Mouse (Mus musculus) kidney, adult 18-20 months (tissue): ENCODE measurements around the gene Gjc1.

Experiments used
- DNase-seq: peaks from one replicate; pipeline ENCODE4 v3.0.0; 2021

Gene Gjc1

DNA sequence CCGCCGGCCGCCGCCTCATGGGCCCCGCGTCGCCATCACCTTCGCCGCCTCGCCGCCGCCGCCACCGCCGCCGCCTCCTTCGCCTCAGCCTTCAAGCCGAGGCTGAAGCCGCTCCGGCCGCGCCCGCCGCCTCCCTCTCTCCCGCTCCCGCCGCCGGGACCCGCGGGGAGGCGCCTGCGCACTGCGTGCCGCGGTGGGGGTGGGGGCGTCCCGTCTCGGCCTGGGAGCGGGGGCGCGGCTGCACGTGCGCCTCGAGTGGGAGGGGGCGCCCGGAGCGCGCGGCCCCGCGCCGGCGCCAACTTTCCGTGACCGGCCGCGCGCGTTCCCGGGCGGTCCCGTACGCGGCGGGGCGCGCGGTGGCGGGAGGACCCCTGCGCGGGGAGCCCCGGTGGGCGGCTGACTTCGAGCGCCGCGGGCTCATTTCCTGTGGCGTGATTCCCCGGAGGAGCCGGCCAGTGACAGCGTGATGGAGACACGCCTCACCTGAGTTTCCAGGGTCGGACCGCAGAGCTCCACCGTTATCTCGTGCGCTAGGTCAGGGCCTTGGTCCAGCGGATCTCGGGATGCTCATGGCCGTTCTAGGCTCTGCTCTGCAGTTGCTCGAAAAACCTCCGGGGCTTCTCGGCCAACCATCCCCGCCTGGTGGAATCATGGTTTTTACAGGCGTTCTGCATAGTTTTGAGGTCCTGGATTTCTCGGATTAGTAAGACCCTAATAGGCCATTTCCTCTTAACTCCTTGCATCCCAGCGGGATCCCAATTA, at the start of gene Gjc1:
Gene Gjc1 (minus strand): TSS at position 680 of the 762 bp plus-strand sequence.
- DNase-seq = peak; percentile 53

DNA sequence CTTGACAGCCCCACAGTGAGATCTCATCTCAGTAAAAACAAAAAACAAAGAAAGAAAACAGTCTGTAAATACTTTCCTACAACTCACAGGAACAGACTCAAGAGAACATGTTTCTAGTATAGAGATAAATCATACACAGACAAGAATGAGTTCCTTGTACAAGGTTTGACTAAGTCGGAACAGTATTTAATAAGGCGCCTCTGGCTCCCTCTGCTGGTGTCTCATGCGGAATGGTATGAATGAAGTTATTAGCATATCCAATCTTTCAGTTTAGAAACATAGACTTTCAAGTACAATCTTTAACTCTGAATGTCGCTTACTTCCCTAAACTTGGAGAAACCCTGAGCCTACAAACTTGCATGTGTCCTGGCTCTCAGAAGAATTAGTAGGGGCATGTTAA, 44.8 kb upstream of the Gjc1 start:
- DNase-seq = peak; percentile 76

DNA sequence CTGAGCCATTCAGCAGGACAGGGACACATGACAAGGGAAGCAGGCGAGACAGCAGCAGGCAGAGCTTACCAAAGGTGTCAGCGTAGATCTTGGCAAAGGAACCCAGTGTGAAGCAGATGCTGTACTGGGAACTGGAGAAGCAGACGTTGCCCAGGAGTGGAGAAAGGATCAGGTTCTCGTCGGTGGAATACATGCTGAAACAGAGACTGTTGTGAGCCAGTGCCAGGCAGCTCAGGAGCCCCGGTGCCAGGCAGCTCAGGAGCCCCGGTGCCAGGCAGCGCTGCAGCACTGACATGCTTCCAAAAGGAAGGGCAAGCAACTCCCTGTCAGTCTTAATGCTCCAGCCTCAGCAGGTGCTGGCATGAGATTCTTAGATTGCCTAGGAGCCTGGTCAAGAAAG, 40.4 kb upstream of the Gjc1 start:
- DNase-seq = no peak

DNA sequence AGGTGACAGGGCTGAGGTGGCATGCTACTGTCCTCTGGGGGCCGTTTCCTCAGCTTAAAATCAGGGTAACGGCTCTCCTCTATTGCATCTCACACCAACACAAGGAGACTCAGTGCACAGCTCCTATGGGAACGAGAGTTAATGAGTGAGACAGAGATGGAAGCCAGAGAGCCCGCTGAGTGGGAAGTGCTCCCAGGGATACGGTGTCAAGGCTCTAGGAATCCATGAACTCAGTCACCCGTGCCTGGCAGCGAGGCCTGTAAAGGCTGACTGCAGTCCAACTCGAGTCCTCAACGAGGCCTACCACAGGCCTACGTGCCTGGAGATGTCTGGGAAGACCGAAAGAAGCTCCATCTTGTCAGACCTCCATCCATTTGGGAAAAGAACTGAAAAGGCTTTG, 39.5 kb upstream of the Gjc1 start:
- no peak for DNase-seq

DNA sequence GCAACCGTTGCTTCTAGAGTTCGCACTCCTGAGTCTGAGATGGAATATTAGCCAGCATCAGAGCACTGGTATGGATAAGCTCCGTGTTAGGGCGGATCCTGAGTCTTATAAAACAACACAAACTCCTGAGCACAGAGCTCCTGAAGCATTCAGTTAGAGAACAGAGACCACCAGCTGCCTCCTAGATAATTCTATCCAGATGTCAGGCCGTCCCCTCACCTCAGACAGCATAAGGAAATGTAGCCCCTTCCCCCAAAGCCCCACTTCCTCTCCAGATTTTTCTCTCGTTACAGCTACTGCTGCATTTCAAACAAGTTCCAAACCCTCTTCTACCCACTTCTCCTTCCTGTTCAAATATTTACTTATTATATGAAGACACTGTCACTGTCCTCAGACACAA, 36.4 kb upstream of the Gjc1 start:
- DNase-seq = no peak

DNA sequence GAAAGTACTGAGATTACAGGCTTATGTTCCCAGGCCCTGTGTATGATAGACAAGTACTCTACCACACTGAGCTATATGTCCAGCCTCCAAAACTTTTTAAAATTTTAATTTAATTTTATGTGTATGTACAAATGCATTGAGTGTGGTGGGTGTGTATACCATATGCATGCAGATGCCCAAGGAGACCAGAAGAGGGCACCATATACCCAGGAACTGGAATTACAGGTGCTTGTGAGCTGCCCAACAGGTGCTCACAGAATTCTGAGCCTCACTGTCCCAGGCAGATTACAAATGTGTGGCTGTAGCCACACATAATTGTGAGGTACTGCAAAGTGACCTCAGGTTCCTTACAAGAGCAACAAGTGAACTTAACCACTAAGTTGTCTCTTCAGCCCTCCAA, 34.3 kb upstream of the Gjc1 start:
- DNase-seq = no peak

DNA sequence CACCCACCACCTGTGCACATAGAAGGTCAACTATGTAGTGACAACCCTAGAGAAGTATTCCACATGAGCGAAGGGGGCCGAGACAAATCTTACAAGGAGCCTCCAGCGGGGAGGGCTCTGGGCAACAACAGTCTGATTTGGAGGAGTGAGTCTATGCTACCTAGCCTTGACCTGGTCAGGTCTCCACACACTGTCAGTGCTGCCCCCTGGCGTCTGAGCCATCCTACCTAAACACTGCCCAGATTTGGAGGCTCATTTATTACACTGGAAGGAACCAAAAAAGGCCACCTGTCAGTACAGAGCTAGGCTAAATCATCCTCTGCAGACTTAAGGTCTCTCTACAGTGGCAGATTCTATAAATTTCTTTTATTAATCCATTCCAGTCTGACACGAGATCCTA, 32.4 kb upstream of the Gjc1 start:
- peak; percentile 73 for DNase-seq

DNA sequence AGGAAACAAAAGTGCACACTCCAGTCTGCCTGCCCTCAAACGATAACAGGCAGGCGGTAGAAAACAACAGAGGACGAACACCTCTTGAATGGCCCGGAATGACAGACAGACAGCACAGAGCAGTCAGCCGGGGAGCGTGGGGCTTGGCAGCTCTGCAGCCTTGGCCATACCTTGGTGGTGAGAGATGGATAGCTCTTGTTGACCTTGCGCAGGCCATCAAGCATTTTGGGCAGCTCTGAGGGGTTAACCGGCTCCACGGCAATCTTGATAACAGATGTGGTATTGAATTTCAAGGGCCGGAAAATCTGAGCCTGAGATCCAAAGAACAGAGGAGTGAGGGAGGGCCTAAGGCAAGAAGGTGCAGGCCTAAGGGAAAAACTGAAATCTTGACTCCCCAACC, 26.4 kb upstream of the Gjc1 start:
- DNase-seq = no peak

DNA sequence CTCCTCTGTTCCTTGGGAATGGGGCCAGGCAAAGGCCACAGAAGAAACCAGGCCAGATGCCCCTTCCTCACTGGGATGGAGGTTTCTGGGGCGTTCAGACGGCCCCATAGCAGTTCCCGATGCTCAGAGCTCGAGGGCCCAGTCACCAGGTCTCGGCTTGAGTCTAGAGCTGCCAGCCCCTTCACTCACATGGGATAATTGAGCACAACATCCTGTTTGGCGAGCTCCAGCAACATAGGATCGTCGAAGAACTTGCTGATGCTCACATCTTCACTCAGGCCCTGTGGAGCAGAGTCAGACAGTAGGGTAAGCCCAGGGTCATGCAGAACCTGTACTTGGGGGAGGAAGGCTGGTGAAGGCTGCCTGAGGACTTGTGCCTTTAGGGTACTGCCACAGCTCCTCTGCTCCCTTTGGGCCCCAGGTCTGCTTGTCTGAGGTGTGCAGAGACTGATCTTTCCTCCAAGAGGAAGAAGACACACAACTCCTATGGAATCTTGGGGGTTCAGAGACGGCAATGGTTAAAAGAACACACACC, 19.2 kb upstream of the Gjc1 start:
- DNase-seq = no peak

DNA sequence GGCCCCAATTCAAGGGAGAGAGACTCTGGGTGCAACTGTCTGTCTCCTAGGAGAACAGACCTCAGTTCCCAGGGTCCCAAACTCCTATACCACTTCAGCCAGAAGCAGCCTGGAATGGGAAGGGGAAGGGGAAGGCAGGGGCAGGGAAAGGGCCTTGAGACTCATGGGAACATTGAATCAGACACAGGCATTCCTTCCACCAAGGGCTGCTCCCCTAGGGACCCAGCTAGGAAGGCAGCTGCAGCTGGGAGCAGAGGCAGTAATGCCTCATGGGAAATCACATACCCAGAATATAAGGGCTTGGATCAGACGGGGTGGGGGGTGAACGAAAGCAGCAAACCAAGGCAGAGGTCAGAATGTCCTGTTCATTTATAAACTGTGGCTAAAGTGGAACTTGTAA, 18.6 kb upstream of the Gjc1 start:
- no peak for DNase-seq

DNA sequence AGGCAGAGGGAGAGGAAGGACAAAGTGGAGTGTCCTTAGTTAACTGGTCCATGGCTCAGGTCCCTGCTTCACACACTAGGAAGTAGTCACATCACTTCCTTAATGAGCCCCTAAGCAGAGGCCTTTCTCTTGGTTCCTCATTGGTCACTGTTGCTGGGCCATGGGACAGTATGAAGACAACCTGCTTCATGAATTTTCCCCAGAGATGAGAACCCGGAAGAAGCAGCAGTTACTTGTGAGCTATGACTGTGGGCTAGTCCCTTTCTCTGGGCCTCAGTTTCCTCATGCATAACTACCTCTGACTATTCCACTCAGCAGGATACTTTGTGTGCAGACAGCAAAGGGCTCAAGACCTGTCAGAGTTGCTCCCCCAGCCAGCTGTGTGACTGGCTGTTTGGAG, 17.9 kb upstream of the Gjc1 start:
- DNase-seq = no peak

DNA sequence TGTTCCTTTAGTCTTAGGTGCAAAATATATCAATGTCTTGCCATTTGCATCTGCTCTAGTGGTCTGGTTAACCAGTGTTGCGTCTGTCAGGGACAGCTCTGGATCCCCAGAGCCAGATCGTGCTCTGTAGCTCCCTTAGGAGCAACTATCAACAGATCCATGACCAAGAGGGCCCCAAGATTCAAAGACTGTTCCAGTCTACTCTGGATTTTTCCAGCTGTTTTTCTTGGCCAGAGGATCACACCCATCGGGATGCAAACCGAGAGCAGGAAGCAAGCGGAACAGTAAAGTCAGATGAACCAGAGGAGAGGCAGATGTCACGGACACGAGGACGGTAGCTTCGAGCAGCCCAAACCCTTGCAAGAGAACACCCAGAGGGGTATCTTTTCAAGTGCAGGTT, 16.6 kb upstream of the Gjc1 start:
- no peak for DNase-seq

DNA sequence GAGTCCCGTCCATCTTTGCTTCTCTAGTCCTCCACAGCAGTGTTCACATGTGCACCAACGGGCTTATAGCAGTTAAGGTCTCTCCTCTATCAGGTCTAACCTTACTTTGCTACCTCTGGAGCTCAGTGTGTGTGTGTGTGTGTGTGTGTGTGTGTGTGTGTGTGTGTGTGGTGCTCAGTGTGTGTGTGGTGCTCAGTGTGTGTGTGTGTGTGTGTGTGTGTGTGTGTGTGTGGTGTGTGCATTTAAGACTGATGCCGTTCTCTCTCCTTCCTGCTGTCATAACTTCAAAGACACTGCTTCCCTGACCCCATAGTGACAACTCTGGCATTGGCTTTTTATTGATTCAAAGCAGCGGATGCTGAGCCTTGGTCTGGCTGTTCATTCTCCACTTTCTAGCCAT, 16.0 kb upstream of the Gjc1 start, which contains the start of gene Higd1b:
Gene Higd1b (plus strand): TSS at position 301 of the 400 bp plus-strand sequence.
- DNase-seq = no peak

DNA sequence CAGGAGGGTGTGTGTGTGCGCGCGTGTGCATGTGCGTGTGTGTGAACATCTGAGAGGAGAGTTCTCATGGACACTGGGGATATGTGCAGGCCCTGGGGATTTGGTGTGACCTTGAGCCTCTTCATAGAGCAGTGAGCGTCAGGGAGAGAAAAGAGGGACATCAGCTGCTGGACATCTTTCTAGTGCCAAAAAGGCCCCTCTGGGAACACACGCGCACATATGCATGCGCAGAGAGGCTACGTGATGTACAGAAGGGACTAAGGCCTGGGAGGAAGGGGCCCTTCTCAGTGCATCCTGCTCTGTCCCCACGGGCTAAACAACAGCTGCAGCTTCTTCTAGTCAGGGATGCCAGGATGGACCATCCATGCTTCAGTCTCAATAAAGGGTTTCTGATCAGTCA, 14.7 kb upstream of the Gjc1 start:
- DNase-seq = no peak

DNA sequence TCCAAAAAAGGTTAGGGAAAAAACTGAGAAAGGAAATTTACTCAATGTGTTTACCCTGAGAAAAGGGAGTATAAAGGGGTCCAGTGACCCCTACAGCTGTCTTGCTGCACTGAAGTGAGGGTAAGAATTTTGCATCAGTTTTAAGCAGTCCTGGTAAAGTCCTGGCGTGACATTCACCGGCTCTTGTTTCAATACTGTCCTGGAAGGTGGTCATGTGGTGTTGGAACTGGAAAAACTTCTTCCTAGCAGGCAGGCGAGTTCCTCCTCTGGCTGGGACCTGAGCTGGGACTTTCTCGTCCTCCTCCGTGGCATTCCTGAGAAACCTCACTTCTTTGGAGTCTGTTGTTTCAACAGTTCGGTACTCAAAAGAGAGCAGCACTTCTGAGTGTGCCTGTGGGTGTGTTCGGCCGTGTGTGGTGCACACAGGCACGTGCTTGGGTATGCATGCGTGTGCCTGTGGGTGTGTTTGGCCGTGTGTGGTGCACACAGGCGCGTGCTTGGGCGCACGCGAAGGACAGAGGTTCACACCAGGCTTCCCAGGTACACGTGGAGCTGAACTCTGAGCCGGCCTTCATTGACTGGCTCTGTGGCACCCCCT, 13.3 kb upstream of the Gjc1 start:
- no peak for DNase-seq

DNA sequence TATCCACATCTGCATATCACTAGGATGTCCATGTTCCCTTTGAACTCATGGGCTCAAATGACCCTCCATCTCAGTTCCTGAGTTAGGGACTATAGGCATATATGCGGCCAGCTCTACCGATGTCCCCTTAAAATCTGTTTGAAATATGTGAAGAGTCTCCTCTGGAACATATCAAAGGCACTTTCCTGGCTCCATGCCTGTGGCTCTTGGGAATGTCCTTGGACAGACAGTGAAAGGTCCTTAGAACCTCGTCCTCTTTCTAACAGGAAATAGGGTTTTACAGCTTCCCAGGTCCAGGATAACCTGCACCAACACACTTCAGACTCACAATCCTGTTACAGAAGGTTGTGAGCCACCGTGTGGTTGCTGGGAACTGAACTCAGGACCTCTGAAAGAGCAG, 10.8 kb upstream of the Gjc1 start:
- no peak for DNase-seq

DNA sequence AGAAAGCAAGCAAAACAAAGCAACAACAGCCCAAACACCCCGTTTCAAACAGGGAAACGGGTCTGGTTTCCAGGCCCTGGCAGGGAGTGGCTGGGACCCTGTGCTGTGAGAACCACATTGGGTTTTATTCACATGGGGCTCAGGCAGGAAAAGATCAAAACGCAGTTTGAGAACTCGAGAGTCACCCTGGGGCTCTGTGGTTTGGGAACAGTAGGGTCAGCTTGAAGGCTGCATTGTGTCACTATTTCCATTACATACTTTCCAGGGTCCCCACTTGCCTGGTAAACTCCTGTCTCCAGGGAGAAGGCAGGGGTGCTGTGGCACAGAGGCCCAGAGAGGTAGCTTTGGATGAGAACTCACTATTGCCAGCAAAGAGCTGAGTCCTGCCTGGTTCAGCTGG, 7.6 kb upstream of the Gjc1 start:
- no peak for DNase-seq

DNA sequence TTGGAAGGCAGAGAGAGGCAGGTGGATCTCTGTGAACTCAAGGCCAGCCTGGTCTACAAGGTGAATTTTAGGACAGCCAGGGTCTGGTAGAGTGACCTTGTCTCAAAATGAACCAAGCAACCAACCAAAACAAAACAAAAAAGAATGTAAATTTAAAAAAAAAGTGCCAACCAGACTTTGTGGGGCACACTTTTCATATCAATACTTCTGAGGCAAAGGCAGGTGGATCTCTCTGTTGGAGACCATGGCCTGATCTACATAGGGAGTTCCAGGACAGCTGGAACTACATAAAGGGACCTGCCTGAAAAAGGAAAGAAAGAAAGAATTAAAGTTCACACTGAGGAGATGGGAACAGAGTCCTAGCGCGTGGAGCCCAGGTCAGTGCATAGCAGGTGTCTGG, 7.0 kb upstream of the Gjc1 start:
- DNase-seq = no peak

DNA sequence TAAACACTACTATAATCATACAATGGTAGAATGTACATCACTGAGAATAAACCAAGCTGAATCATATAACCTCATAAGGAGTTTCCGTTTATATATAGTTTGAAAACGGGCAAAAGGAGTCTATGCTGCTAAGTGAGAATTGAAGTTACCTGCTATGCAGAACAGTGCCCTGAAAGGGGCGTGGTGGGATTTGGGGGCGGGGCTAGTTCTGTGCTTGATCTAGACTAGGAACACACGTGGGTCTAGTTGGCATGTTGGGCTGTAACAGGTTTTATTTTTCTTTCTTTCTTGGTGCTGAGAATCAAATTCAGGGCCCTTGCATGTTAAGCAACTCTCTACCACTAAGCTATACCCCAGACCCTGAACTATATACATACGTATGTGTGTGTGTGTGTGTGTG, 1.7 kb upstream of the Gjc1 start:
- DNase-seq = no peak

DNA sequence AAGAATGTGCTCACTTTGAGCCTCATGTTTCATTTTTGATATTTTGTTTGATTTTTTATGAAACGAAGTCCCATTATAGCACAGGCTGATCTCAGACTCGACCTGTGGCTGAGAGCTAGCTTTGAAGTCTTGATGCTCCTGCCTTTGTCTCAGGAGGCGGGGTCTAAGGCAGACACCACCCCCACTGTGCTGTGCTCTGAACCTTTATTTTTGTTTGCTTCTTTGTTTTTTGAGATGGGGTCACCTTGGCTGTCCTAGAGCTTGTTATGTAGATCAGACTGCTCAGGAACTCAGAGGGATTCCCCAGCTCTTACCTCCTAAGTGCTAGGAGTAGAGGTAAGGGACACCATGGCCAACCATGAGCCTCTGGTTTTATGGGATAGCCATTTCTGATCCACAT, 932 bp upstream of the Gjc1 start:
- no peak for DNase-seq

DNA sequence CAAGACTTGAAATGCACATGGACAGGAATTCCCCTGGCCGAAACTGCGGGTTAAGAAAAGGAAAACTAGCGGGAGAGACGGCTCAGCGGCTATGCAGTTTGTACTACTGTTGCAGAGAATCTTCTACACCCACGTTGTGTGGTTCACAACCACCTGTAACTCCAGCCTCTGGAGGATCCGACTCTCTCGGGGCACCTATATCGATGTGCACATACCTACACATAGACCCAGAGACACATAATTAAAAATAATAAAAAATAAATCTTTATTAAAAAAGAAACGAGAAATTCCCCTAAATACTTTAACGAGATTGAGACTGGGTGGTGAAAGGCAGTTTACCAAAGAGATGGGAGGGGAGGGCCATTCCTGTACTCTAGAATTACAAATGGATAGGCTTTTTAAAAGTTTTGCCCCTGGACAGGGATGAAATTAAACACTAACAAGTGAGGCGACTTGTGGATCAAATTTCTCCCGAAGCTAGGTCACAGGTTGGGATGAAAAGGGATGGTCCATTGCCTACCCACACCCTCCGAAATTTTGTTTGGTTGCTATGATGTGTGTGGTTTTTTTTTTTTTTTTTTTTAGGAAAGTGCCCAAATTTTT, 384 bp upstream of the Gjc1 start:
- no peak for DNase-seq

DNA sequence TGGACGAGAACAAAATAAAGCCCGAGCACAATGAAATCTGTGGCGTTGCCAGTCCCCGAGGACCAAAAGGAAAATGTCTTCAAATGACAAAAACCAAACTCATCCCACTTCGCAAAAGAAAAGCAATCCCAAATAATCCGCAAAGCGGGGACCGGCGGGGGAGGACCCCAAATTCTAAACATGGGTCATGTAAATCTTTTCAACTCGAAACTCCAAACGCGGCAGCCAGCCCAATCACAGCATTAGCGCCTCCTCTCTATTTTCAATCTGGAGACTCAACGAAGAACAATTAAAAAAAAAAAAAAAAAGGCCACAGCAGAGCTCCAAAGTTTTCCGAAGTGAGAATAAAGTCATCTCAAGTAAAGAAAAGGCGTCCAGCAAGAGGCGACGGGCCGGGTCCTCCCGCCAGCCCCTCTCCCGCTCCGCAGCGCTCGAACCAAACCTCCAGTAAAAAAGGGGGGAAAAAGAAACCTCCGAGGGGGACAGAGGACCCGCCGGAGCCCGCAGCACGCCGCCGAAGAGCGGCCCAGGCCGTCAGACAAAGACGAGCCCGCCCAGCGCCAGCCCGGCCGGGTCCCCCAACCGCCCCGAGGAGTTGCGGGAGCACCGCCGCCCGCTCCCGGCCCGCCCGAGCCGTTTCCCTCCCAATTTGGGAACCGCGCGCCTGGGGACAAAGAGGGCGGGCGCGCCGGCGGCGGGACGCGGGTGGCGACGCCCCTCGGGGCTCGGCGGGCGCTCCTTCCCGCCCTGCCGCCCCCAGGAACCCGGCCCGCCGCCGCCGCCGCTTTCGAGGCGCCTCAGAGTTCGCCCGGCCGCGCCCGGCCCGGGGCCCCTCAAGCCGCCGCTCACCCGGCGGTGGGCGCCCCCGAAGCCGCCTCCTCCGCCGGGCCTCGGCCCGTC, 1.1 kb downstream of the Gjc1 start:
- peak; percentile 49 for DNase-seq

DNA sequence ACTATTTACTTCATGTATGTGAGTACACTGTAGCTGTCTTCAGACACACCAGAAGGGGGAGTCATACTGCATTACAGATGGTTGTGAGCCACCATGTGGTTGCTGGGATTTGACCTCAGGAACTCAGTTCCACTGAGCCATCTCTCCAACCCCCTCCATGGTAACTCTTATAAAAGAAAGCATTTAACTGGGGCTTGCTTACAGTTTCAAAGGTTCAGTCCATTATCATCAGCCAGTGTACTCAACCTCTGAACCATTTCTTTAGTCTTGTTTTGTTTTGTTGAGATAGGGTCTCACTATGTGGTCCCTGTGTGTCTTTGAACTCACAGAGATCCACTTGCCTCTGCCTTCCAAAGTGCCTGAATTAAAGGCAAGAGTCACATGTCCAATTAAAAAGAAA, 4.6 kb downstream of the Gjc1 start:
- no peak for DNase-seq
